ENCODE assay signal across 13 mouse cellular contexts in genomic region chr15:74258610-74259009, GRCm38 (mm10).
A peak's percentile ranks its signal among the peaks of the same experiment; 100 is the strongest.
DNase-seq lines count a peak whose midpoint lies in the region; ATAC-seq and TF ChIP-seq lines count a peak whose summit lies in the region.
"Had no signal": no experiment of that assay in that cellular context is flagged by ENCODE, and none has a peak within 500 bp of the region (broad histone marks: within the 10 kb centered on the region; RNA-seq: fewer than 3 reads in every experiment).

No protein-coding gene starts in this region.

- H3K27ac ChIP-seq in intestine, postnatal 0 days (ENCODE audit: low read depth, low read length) = no peak overlapping the region
- H3K27ac ChIP-seq: embryonic facial prominence, embryonic 13.5 days; heart, embryonic 13.5 days; midbrain, embryonic 13.5 days had no signal

- H3K36me3 ChIP-seq in intestine, postnatal 0 days (ENCODE audit: control insufficient read depth, insufficient read depth) = no peaks in the 10 kb centered on the region
- H3K36me3 ChIP-seq: embryonic facial prominence, embryonic 13.5 days; heart, embryonic 13.5 days; midbrain, embryonic 13.5 days had no signal

- no peak overlapping the region for H3K9ac ChIP-seq in intestine, postnatal 0 days (ENCODE audit: low read depth, low read length)
- H3K9ac ChIP-seq: embryonic facial prominence, embryonic 13.5 days; heart, embryonic 13.5 days; midbrain, embryonic 13.5 days had no signal

- H3K4me2 ChIP-seq in intestine, postnatal 0 days (replicated peaks; ENCODE audit: low read depth) = no peak overlapping the region
- H3K4me2 ChIP-seq: embryonic facial prominence, embryonic 13.5 days; heart, embryonic 13.5 days; midbrain, embryonic 13.5 days had no signal

- H3K27me3 ChIP-seq in intestine, postnatal 0 days (replicated peaks; ENCODE audit: control insufficient read depth, insufficient read depth, low read length) = no peaks in the 10 kb centered on the region
- H3K27me3 ChIP-seq: embryonic facial prominence, embryonic 13.5 days; heart, embryonic 13.5 days; midbrain, embryonic 13.5 days had no signal

- WGBS in intestine, postnatal 0 days = 86% methylated on average over 13 of the region's 13 CpGs

- TF ChIP-seq CTCF in intestine, postnatal 0 days (IDR thresholded peaks at IDR 0.05; ENCODE audit: low read depth) = no peak

- no peak for ATAC-seq in intestine, postnatal 0 days
- ATAC-seq: intestine, embryonic 16.5 days; lung, postnatal 0 days; midbrain, embryonic 13.5 days had no signal

- H3K9me3 ChIP-seq in intestine, postnatal 0 days (ENCODE audit: control insufficient read depth) = no peaks in the 10 kb centered on the region
- H3K9me3 ChIP-seq: embryonic facial prominence, embryonic 13.5 days; heart, embryonic 13.5 days; midbrain, embryonic 13.5 days had no signal

- H3K4me1 ChIP-seq in intestine, postnatal 0 days (replicated peaks; ENCODE audit: control insufficient read depth, insufficient read depth, low read length) = no peaks in the 10 kb centered on the region
- H3K4me1 ChIP-seq: embryonic facial prominence, embryonic 13.5 days; heart, embryonic 13.5 days had no signal

- peak; percentile 66 for DNase-seq in brain, adult 2 months (ENCODE audit: low read depth, low spot score)
- DNase-seq in frontal cortex, adult 2 months (ENCODE audit: extremely low spot score in 1 of 2, low spot score in 1 of 2) = peak; percentile 37 to 70
- peak; percentile 12 for DNase-seq in left cerebral cortex, adult 11 months (ENCODE audit: low spot score)
- DNase-seq in right cerebral cortex, adult 2 months (ENCODE audit: low spot score in 2 of 2) = peak; percentile 65 to 71
- DNase-seq in adrenal gland, postnatal 10 days = no peak
- DNase-seq in thymus, postnatal 4 days = no peak
- DNase-seq: kidney, postnatal 36 days had no signal

- H3K4me3 ChIP-seq in intestine, postnatal 0 days (ENCODE audit: low read depth, low read length) = no peak overlapping the region
- H3K4me3 ChIP-seq: embryonic facial prominence, embryonic 13.5 days; heart, embryonic 13.5 days; midbrain, embryonic 13.5 days had no signal

Comparison
In these comparisons a context has a peak if more than half of its experiments do, and no peak if none do; other contexts are left out.
1. DNase-seq: peak in brain, adult 2 months (single experiment), frontal cortex, adult 2 months (2 of 2), left cerebral cortex, adult 11 months (single experiment) and right cerebral cortex, adult 2 months (2 of 2); none in adrenal gland, postnatal 10 days (single experiment) and thymus, postnatal 4 days (single experiment).